Mouse (Mus musculus) liver, embryonic 11.5 days (tissue): Measurements from ENCODE around the gene Pcyt2. TPM values are rescaled to one million over a fixed set of nuclear protein-coding genes. Genes with fewer than 3 reads are reported as not detected.

Experiments
- ATAC-seq: fragments of 200-750 bp; cut with Nextera tagmentation; replicated peaks from 2 replicates; pipeline ENCODE4 v1.8.0; 2017; ENCODE audit warnings: moderate number of reproducible peaks, mild to moderate bottlenecking, moderate TSS enrichment, moderate library complexity; ENCODE audit not compliant: low FRiP score
- DNase-seq: peaks from one replicate; pipeline ENCODE4 v3.0.0-alpha.2; 2017; ENCODE audit warnings: low spot score
- H3K27ac ChIP-seq: fragments of 300-500 bp; sonication (generic); 2 replicates; pipeline ENCODE4 v1.5.1; 2014; ENCODE audit warnings: mild to moderate bottlenecking, low read depth, low read length, control low read depth
- H3K27me3 ChIP-seq: fragments of 300-500 bp; sonication (generic); replicated peaks from 2 replicates; pipeline ENCODE4 v1.6.1; 2014; ENCODE audit warnings: low read length, mixed read lengths; ENCODE audit not compliant: control insufficient read depth, insufficient read depth
- H3K36me3 ChIP-seq: fragments of 300-500 bp; sonication (generic); 2 replicates; pipeline ENCODE4 v1.6.1; 2014; ENCODE audit warnings: mild to moderate bottlenecking, low read length, moderate library complexity, mixed read lengths; ENCODE audit not compliant: control insufficient read depth, insufficient read depth
- H3K4me1 ChIP-seq: fragments of 300-500 bp; sonication (generic); replicated peaks from 2 replicates; pipeline ENCODE4 v1.6.1; 2014; ENCODE audit warnings: low read length, mixed read lengths; ENCODE audit not compliant: control insufficient read depth, insufficient read depth
- H3K4me2 ChIP-seq: fragments of 300-500 bp; sonication (generic); 2 replicates; pipeline ENCODE4 v1.6.1; 2014; ENCODE audit warnings: mild to moderate bottlenecking, control low read depth, moderate library complexity
- H3K4me3 ChIP-seq: fragments of 300-500 bp; sonication (generic); 2 replicates; pipeline ENCODE4 v1.5.1; 2014; ENCODE audit warnings: low read depth, low read length, control low read depth
- H3K9ac ChIP-seq: fragments of 300-500 bp; sonication (generic); 2 replicates; pipeline ENCODE4 v1.6.1; 2014; ENCODE audit warnings: low read depth, low read length, control low read depth
- H3K9me3 ChIP-seq: fragments of 300-500 bp; sonication (generic); 2 replicates; pipeline ENCODE4 v1.6.1; 2016; ENCODE audit warnings: low read length, inconsistent platforms, mixed read lengths; ENCODE audit not compliant: control insufficient read depth
- WGBS: fragments of 180-500 bp; shearing (Covaris S2); extraction: QIAGEN DNeasy Blood & Tissue Kit; methylation state at CpG from one replicate; pipeline ENCODE4 v1.1.7; 2014; 5-methylcytosine and 5-hydroxymethylcytosine counted together
- polyA plus RNA-seq: library from polyadenylated mRNA; unstranded; fragments of >200 nt; fragmentation: Nextera tagmentation; extraction: Ambion mirVana; gene quantifications from 2 replicates; pipeline ENCODE4 v1.2.1, GENCODE M21; 2014

Pcyt2 gene
- polyA plus RNA-seq, 1 experiment from 2014 or later, result 175 TPM

DNA sequence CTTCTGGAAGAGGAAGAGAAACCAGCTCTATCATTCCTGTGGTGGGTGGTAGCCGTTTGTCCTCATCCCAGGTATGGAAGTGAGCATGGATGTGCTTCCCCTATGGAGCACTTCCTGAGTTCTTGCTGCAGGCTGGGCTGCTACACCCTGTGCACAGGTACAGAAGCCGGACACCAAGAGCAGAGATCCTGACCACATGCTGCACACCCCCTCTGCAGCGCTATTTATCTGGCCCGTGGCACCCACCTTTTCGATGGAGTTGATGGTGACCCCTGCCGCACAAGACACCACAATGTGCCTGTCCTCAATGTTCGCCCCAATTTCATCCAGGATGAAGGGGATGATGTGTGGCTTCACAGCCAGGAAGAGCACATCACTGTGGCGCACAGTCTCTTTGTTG, 24.1 kb upstream of the Pcyt2 start:
- H3K4me2 ChIP-seq, result no peak overlapping the region
- DNase-seq (no peak), ATAC-seq (no peak)
- H3K4me1 ChIP-seq, result peaks cover 11% of the 10 kb centered on the region
- no peaks in the 10 kb centered on the region for H3K36me3 ChIP-seq
- H3K9me3 ChIP-seq, result no peaks in the 10 kb centered on the region
- no peak overlapping the region for H3K9ac ChIP-seq
- peaks cover 18% of the 10 kb centered on the region for H3K27me3 ChIP-seq
- no peak overlapping the region for H3K4me3 ChIP-seq
- no peak overlapping the region for H3K27ac ChIP-seq
- WGBS, result 81% methylated on average over 8 of the region's 8 CpGs

DNA sequence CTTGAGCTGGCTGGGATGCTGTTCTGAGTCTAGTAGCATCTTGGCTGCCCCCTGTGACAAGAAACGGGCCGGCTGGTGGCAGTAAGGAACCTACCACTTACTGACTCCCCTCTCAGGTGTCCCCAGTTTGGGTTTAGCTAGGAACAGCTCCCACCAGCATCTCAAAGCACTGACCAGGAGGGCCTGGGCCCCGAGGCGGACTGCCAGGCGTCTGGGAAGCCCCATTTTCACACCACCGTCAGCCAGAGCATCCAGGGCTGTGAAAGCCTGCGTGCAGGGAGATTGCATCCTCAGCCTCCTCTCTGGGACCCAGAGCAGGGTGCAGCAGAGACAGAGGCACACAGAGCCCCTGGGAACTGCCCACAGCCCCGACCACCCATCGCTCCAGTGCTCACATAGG, 23.5 kb upstream of the Pcyt2 start:
- H3K36me3 ChIP-seq, result 0 out of 2 replicates have a peak, but pooled peaks cover 2% of the 10 kb centered on the region
- H3K9ac ChIP-seq, result no peak overlapping the region
- H3K4me1 ChIP-seq, result peaks cover 11% of the 10 kb centered on the region
- peaks cover 14% of the 10 kb centered on the region for H3K27me3 ChIP-seq
- H3K27ac ChIP-seq, result no peak overlapping the region
- no peak overlapping the region for H3K4me2 ChIP-seq
- no peak overlapping the region for H3K4me3 ChIP-seq
- DNase-seq, result no peak
- no peaks in the 10 kb centered on the region for H3K9me3 ChIP-seq
- ATAC-seq, result no peak
- WGBS, result 66% methylated on average over 9 of the region's 9 CpGs

DNA sequence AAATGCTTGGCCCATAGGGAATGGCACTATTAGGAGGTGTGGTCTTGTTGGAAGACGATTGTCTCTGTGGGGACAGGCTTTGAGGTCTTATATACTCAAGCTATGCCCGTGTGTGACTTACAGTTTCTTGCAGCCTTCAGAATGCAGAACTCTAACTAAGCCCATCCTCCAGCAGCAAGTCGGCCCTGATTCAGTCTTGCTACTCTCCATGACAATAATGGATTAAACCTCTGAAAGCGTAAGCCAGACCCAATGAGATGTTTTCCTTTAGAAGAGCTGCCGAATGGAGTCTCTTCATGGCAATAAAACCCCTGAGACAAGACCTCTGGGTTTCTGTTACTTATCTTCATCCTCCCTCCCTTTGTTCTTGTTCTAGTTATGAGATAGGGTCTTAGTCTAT, 17.1 kb upstream of the Pcyt2 start:
- Histone ChIP-seq H3K4me2 (peak overlapping the region; percentile 95), H3K36me3 (0 out of 2 replicates have a peak, but pooled peaks cover 2% of the 10 kb centered on the region), H3K27ac (no peak overlapping the region), H3K9me3 (no peaks in the 10 kb centered on the region), H3K4me1 (peaks cover 33% of the 10 kb centered on the region), H3K9ac (no peak overlapping the region), H3K4me3 (no peak overlapping the region), H3K27me3 (no peaks in the 10 kb centered on the region)
- ATAC-seq, result no peak
- DNase-seq, result no peak
- 86% methylated on average over 5 of the region's 5 CpGs for WGBS

DNA sequence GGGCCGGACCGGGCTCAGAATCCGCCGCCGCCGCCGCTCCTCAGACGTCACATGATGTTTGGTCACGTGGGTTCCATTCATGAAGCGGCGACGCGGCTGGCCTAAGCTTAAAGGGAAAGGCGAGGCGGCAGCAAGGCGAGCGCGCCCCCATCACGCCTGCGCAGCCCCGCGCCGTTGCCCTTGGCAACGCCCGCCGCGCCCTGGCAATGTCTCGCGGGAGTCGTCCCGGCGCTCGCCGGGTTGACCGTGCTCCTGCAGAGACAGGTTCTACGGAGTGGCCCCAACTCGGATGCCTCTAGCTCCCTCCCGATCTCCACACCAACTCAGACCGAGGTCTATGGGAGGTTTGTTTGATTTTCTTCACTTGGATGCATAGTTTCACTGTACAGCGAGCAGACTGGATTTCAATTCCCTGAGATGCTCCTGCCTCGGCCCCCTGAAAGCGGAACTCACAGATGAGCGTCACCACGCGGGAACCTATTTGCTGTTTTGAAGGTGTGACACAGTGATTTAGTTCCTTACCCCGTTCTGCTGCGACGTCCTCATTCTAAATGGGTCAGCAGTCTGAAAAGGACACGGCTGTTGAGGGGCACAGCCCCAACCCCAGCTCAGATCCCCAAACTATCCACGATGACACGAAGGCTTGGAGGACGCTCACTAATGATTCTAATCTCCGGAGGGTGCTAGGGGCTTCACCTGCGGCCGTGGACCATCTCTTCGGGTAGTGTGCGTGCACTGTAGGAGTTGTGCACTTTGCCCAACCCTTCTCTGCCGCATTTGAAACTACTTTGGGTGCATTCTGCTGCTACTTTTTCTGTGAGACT, 16.0 kb upstream of the Pcyt2 start, which contains the start of gene Mafg:
TSS of gene Mafg (minus strand) at position 81 of the 824 bp plus-strand sequence.
- 8% methylated on average over 58 of the region's 58 CpGs for WGBS
- Histone ChIP-seq H3K4me1 (peaks cover 44% of the 10 kb centered on the region), H3K27me3 (no peaks in the 10 kb centered on the region), H3K27ac (peak within 1 kb of the TSS; percentile 94), H3K4me2 (peak within 1 kb of the TSS; percentile 95), H3K9ac (peak within 1 kb of the TSS; percentile 92), H3K36me3 (peaks cover 6% of the 10 kb centered on the region; the same call in 1 of the 2 replicates), H3K9me3 (no peaks in the 10 kb centered on the region), H3K4me3 (peak within 1 kb of the TSS; percentile 78)
- DNase-seq (peak; percentile 93), ATAC-seq (peak; percentile 86)

DNA sequence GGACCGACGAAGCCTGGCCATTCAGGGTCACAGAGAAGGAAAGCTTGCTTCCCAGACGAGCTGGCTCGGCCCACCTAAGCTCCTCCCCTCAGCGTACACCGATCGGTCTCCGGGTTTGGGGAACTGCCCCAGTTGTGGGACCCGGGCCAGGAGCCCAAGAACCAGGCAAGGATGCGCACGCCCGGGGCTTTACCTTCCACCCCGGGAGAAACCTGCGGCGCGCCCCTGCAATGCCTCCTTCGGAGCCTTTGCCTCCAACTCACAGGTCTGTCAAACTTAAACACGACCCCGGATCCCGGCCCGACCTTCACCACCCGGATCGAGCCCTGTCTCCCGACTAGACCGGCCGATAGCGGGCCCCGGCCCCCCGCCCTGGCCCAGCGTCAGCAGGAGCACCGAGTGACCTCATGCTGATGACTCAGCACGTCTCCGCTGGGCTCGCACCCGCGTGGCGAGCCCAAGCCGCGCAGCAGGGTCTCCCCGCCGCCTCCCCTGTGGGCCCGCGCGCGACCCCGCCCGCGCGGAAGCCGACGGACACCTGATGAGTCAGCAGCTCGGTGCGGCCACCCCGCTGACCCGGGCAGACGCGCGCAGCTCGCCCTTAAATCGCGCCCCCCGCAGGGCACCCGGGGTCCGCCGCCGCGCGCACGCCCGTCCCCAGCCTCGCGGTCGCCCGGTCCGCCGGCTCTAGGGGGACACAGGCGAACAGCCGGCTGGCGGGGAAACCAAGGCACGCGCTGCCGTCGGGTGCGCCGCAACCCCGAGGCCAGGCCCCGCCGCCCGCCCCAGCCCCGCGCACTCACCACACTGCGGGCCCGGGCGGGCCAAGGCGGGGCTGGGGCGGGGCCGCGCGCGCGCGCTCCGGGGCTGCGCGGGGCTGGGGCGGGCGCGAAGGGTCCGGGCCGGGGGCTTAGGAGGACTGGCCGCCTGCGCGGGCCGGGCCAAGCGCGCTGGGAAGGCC, 15.1 kb upstream of the Pcyt2 start:
- WGBS, result under 1% methylated on average over 97 of the region's 116 CpGs
- H3K4me2 ChIP-seq, result peak overlapping the region; percentile 95
- peak overlapping the region; percentile 92 for H3K9ac ChIP-seq
- peak; percentile 79 for DNase-seq
- H3K27me3 ChIP-seq, result no peaks in the 10 kb centered on the region
- H3K4me3 ChIP-seq, result peak overlapping the region; percentile 78
- H3K36me3 ChIP-seq, result peaks cover 9% of the 10 kb centered on the region; the same call in 1 of the 2 replicates
- peaks cover 50% of the 10 kb centered on the region for H3K4me1 ChIP-seq
- peak overlapping the region; percentile 94 for H3K27ac ChIP-seq
- peak; percentile 79 for ATAC-seq
- H3K9me3 ChIP-seq, result no peaks in the 10 kb centered on the region

DNA sequence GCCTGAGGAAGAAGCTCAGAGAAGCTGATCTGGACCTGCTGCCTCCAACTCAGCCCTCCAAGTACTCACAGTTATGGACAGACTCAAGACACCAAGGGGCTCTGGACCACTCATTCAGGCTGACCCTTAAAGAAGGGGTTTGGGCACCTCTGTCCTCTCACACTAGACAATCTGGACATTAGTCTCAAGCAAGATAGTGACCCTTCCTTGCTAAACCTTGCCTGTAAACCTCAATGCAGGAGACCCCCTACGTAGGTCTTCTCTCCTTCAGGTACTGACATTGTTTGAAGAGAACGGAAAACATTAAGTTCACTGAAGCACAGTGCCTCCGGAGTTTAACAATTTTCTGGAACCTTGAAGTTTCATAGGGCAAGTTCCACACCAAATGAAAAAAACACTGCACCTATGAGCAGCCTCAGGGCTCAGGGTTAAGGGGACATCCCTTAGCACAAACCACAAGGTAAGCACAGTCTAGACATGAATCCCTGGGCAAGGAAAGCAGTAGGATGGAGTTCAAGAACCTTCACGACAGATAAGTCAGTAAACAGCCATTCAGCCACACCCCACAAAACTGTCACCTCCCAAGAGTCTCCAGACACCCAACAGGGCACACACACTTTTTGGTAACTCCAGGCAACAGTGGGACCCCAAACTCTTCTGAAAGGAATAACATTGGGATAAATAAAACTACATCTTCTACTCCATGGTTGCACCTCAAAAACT, 14.2 kb upstream of the Pcyt2 start:
- peaks cover 56% of the 10 kb centered on the region for H3K4me1 ChIP-seq
- H3K4me3 ChIP-seq, result peak overlapping the region; percentile 78
- 43% methylated on average over 4 of the region's 4 CpGs for WGBS
- H3K4me2 ChIP-seq, result peak overlapping the region; percentile 95
- ATAC-seq (0 out of 2 replicates have a peak, but pooled peaks have one; percentile 21), DNase-seq (no peak)
- peak overlapping the region; percentile 92 for H3K9ac ChIP-seq
- peak overlapping the region; percentile 94 for H3K27ac ChIP-seq
- no peaks in the 10 kb centered on the region for H3K27me3 ChIP-seq
- peaks cover 13% of the 10 kb centered on the region; the same call in 1 of the 2 replicates for H3K36me3 ChIP-seq
- H3K9me3 ChIP-seq, result no peaks in the 10 kb centered on the region

DNA sequence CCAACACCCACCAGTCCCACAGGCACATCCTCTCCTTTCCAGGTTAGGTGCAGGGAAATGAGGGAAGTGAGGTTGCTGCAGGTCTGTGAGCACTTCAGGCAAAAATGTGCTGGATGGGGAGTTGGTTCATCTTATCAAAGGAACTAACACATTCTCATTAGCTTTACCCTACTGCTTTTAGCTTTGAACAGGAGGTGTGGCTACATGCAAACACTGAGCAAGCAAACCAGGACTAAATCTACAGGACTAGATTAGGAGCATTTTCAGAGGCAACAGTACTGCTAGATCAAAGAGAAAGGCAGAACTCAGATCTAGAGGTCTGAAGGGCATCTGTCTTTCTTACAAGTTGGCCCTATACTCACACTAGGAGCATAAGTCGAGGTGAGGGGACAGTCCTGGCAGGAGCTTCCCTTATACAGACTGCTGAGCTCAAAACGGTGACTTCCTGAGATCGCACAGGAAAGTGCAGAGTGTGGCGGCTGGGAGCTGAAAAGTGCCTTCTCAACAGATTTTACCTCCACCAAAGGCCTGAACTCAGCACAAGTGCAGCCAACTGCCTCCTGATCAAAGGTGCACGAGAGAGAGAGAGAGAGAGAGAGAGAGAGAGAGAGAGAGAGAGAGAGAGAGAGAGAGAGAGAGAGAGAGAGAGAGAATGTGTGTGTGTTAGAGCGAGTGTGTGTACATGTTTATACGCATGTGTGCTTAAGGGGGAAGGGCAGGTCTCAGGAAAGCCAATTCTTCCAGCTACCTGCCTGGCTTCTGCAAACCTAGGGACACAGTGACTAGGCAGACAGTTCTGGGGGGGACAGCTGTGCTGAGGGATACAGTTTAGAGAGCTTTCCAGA, 13.4 kb upstream of the Pcyt2 start:
- DNase-seq (no peak), ATAC-seq (no peak)
- H3K4me1 ChIP-seq, result peaks cover 63% of the 10 kb centered on the region
- peak overlapping the region; percentile 94 for H3K27ac ChIP-seq
- H3K36me3 ChIP-seq, result peaks cover 11% of the 10 kb centered on the region; the same call in 1 of the 2 replicates
- 22% methylated on average over 6 of the region's 7 CpGs for WGBS
- peak overlapping the region; percentile 95 for H3K4me2 ChIP-seq
- H3K9me3 ChIP-seq, result no peaks in the 10 kb centered on the region
- peak overlapping the region; percentile 78 for H3K4me3 ChIP-seq
- H3K9ac ChIP-seq, result peak overlapping the region; percentile 92
- no peaks in the 10 kb centered on the region for H3K27me3 ChIP-seq
